Mouse (Mus musculus) stomach, postnatal 0 days (tissue): ENCODE measurements at regions not wholly inside any gene's neighbourhood (a gene's known extent, or its start where the extent isn't known, plus 50 kb on each side); places are given as distances from the start of the nearest gene placed in this dataset. TPM values are rescaled to one million over a fixed set of nuclear protein-coding genes. Genes with fewer than 3 reads are reported as not detected.

Source experiments
- ATAC-seq: fragments of 200-750 bp; cut with Nextera tagmentation; 2 replicates; pipeline ENCODE4 v1.8.0; 2017; ENCODE audit not compliant: low FRiP score, low TSS enrichment
- DNase-seq: peaks from one replicate; pipeline ENCODE4 v3.0.0-alpha.2; 2016; ENCODE audit warnings: low spot score
- H3K27ac ChIP-seq: fragments of 300-500 bp; sonication (generic); replicated peaks from 2 replicates; pipeline ENCODE4 v1.5.1; 2014; ENCODE audit warnings: mild to moderate bottlenecking, control low read depth
- H3K27me3 ChIP-seq: fragments of 300-500 bp; sonication (generic); 2 replicates; pipeline ENCODE4 v1.6.1; 2014; ENCODE audit warnings: low read length; ENCODE audit not compliant: control insufficient read depth, insufficient read depth
- H3K36me3 ChIP-seq: fragments of 300-500 bp; sonication (generic); 2 replicates; pipeline ENCODE4 v1.6.1; 2014; ENCODE audit warnings: low read length, mixed read lengths; ENCODE audit not compliant: control insufficient read depth, insufficient read depth
- H3K4me1 ChIP-seq: fragments of 300-500 bp; sonication (generic); replicated peaks from 2 replicates; pipeline ENCODE4 v1.6.1; 2014; ENCODE audit warnings: antibody characterized with exemption; ENCODE audit not compliant: control insufficient read depth, insufficient read depth
- H3K4me2 ChIP-seq: fragments of 300-500 bp; sonication (generic); replicated peaks from 2 replicates; pipeline ENCODE4 v1.6.1; 2014; ENCODE audit warnings: low read depth, mild to moderate bottlenecking, control low read depth, moderate library complexity
- H3K4me3 ChIP-seq: fragments of 300-500 bp; sonication (generic); 2 replicates; pipeline ENCODE4 v1.5.1; 2014; ENCODE audit warnings: low read depth, low read length, control low read depth
- H3K9ac ChIP-seq: fragments of 300-500 bp; sonication (generic); 2 replicates; pipeline ENCODE4 v1.6.1; 2014; ENCODE audit warnings: mild to moderate bottlenecking, low read length, control low read depth, mixed read lengths
- H3K9me3 ChIP-seq: fragments of 300-500 bp; sonication (generic); 2 replicates; pipeline ENCODE4 v1.6.1; 2016; ENCODE audit warnings: low read length; ENCODE audit not compliant: control insufficient read depth
- CTCF ChIP-seq: IDR thresholded peaks from 2 replicates; pipeline ENCODE4 v1.5.1; 2016; ENCODE audit warnings: antibody characterized with exemption, low read depth, mild to moderate bottlenecking, moderate library complexity
- EP300 ChIP-seq: optimal IDR thresholded peaks from 2 replicates; pipeline ENCODE3; 2016; ENCODE audit warnings: antibody characterized with exemption
- WGBS: fragments of 180-500 bp; shearing (Covaris S2); extraction: QIAGEN DNeasy Blood & Tissue Kit; methylation state at CpG from one replicate; pipeline ENCODE4 v1.1.7; 2014; 5-methylcytosine and 5-hydroxymethylcytosine counted together
- microRNA-seq: library from miRNA; unstranded; fragments of <30 nt; microRNA quantifications from one replicate; pipeline ENCODE4, GENCODE M21; 2016

DNA sequence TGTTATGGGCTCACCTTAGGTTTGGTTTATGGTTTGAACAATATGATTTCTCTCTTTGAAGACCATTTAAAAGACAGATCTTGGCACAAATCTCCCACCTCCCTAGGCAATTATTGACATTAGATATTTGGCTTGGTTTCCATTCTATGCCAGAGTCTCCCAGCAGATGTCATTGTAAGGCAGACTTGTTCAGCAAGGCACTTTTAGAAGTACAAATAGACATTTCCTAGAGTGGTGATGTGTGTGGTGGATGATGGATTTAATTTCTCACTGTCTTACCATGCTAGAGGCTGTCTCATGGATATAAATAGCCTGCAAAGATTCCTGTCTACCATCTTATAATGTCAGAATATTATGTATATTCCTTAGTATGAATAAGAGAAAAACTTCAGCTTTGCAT is 173.4 kb downstream of the Snx13 start:
- no peaks in the 10 kb centered on the region for H3K9me3 ChIP-seq
- DNase-seq (no peak), ATAC-seq (no peak)
- H3K4me2 ChIP-seq = no peak overlapping the region
- no peak overlapping the region for H3K4me3 ChIP-seq
- H3K27ac ChIP-seq = no peak overlapping the region
- no peak overlapping the region for H3K9ac ChIP-seq
- TF ChIP-seq CTCF = peak; percentile 67
- no peak for TF ChIP-seq EP300
- no peaks in the 10 kb centered on the region for H3K27me3 ChIP-seq
- H3K4me1 ChIP-seq = no peaks in the 10 kb centered on the region
- no peaks in the 10 kb centered on the region for H3K36me3 ChIP-seq

DNA sequence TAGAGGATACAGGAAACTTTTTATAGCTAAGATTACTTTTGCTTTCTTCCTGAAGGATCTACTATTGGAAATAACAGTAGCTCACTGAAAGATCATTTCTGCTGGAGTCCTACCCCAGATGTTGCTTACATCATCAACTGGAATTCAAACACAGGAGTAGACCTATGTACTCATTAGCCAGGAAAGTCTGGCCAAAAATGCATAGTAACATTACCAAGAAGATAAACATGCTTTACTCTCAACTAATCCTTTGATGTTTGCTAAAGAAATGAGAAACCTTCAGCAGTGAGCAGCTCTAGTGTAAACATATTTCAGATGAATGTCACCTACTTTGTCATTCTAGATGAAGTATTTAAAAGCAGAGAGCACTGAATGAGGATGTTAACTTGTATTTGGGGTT is 173.0 kb downstream of the Snx13 start:
- H3K27ac ChIP-seq = no peak overlapping the region
- H3K27me3 ChIP-seq = no peaks in the 10 kb centered on the region
- DNase-seq = no peak
- H3K9ac ChIP-seq = no peak overlapping the region
- no peak overlapping the region for H3K4me2 ChIP-seq
- ATAC-seq = no peak
- no peak overlapping the region for H3K4me3 ChIP-seq
- no peaks in the 10 kb centered on the region for H3K4me1 ChIP-seq
- H3K9me3 ChIP-seq = no peaks in the 10 kb centered on the region
- TF ChIP-seq EP300 (no peak), CTCF (no peak)
- no peaks in the 10 kb centered on the region for H3K36me3 ChIP-seq

DNA sequence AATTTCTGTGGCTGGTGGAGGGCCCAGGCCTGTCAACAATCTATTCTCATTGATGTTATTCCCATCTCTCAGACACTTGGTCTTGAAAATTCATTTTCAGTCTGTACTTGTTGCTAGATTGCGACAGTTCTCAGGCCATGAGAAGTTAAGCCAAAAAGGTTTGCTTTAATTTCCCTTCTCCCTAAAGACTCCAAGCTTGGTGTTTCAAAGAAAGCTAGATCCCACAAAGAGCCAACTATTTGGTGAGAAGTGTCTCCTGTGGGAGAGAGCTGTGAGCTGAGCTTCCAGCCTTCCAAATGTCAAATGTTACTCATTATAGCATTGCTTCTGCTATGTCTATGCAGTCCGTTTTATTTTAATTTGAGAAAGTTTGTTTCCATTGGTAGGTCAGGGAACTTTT is 169.7 kb downstream of the Snx13 start:
- H3K27me3 ChIP-seq = no peaks in the 10 kb centered on the region
- 66% methylated on average over 2 of the region's 2 CpGs for WGBS

DNA sequence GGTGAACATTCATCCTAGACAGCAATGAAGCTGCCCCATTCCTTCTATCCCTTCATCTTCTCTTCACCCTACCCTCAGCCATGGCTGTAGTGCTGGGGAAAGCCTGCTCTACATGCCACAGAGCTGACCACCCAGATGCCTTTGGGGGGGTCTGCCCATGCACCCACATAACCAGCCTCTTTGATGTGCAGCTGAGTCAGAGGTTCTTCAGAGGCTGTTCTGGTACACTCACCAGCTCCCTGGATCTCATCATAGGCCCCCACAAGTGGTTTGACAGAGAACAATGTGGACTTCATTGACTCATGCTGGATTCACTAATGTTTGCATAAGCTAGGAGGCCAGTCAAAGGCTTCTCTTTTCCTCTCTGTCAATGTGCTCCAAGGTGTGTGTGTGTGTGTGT is 162.4 kb downstream of the Snx13 start:
- no peaks in the 10 kb centered on the region for H3K9me3 ChIP-seq
- no peaks in the 10 kb centered on the region for H3K4me1 ChIP-seq
- no peak overlapping the region for H3K9ac ChIP-seq
- H3K36me3 ChIP-seq = no peaks in the 10 kb centered on the region
- DNase-seq (no peak), ATAC-seq (no peak)
- H3K27ac ChIP-seq = no peak overlapping the region
- H3K4me3 ChIP-seq = no peak overlapping the region
- TF ChIP-seq CTCF = no peak
- TF ChIP-seq EP300 = no peak
- no peaks in the 10 kb centered on the region for H3K27me3 ChIP-seq
- no peak overlapping the region for H3K4me2 ChIP-seq

More for the DNA sequence above, 169.7 kb downstream of the Snx13 start:
- TF ChIP-seq CTCF = no peak
- no peak for TF ChIP-seq EP300
- DNase-seq (no peak), ATAC-seq (no peak)
- no peak overlapping the region for H3K27ac ChIP-seq
- H3K9me3 ChIP-seq = no peaks in the 10 kb centered on the region
- no peaks in the 10 kb centered on the region for H3K4me1 ChIP-seq
- no peak overlapping the region for H3K4me3 ChIP-seq
- no peak overlapping the region for H3K9ac ChIP-seq
- no peak overlapping the region for H3K4me2 ChIP-seq
- H3K36me3 ChIP-seq = no peaks in the 10 kb centered on the region

DNA sequence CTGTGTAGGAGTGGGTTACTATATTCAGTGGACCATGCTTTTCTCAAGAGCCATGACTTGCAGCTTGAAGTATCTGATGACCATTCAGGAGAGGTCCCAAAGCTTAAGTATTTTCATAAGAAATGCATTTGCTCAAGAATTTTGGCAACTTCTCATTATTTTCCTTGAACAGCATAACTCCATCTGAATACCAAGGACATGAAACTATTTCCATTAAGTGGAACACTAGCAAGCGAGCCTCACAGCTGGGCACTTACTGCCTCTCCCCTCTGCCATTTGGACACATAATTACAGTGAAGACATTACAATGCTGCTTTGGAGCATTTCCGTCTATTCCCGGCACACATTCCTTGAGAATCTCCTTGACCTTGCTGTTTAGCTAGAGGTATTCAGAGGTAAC is 160.6 kb downstream of the Snx13 start:
- no peak for DNase-seq
- 72% methylated on average over 3 of the region's 3 CpGs for WGBS
- no peak for ATAC-seq
- no peak overlapping the region for H3K4me2 ChIP-seq
- no peaks in the 10 kb centered on the region for H3K36me3 ChIP-seq
- no peaks in the 10 kb centered on the region for H3K27me3 ChIP-seq
- TF ChIP-seq EP300 = no peak
- TF ChIP-seq CTCF = no peak
- H3K27ac ChIP-seq = no peak overlapping the region
- no peaks in the 10 kb centered on the region for H3K9me3 ChIP-seq
- no peaks in the 10 kb centered on the region for H3K4me1 ChIP-seq
- H3K4me3 ChIP-seq = no peak overlapping the region
- no peak overlapping the region for H3K9ac ChIP-seq

DNA sequence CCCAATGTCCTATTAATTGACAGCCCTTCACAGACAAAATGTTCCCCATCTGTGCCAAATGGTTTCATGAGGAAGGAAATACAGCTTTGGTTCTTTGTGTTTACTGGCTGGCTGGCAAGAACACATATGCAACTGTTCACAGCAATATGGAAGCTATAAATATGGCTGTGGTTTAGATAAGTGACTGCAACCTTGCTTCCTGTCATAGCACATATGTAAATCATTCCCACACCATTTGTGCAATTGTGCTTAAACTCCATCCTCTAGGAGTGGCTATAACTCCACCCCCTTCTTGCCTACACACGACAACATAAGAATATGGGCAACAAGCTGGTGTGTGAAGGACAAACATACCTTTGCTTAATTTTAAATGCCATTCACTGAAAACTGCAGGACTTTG is 156.4 kb downstream of the Snx13 start:
- no peak for ATAC-seq
- WGBS = 76% methylated on average over 1 of the region's 1 CpGs
- no peak for DNase-seq
- Histone ChIP-seq H3K9ac (no peak overlapping the region), H3K36me3 (no peaks in the 10 kb centered on the region), H3K4me2 (no peak overlapping the region), H3K27ac (no peak overlapping the region), H3K4me1 (no peaks in the 10 kb centered on the region), H3K4me3 (no peak overlapping the region), H3K9me3 (no peaks in the 10 kb centered on the region), H3K27me3 (no peaks in the 10 kb centered on the region)
- TF ChIP-seq EP300 (no peak), CTCF (no peak)

DNA sequence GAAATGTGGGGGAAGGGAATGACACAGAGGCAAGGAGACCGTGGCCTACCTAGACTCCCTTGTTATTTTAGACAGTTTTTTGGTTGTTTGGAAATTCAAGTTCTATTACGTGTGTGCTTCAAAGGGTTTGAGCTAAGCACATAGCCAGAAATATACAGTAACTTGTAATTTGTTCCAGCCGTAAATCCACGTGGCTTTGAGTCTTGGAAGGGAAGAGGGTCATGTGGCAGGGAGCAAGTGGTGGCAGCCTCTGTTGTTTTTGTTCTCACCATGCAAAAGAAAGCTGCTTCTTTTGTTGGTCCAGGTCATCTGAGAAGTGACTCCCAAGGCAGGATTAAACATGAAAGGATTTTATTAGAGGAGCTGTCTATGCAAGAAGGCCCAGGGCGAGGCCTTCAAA is 153.1 kb downstream of the Snx13 start:
- Histone ChIP-seq H3K36me3 (no peaks in the 10 kb centered on the region), H3K27ac (no peak overlapping the region), H3K9me3 (no peaks in the 10 kb centered on the region), H3K9ac (no peak overlapping the region), H3K4me1 (no peaks in the 10 kb centered on the region), H3K27me3 (no peaks in the 10 kb centered on the region), H3K4me2 (no peak overlapping the region), H3K4me3 (no peak overlapping the region)
- ATAC-seq (no peak), DNase-seq (no peak)
- TF ChIP-seq EP300 = no peak
- no peak for TF ChIP-seq CTCF
- 56% methylated on average over 5 of the region's 5 CpGs for WGBS

Small RNA genes in the stretch of these regions (microRNA-seq; reads per million reads assigned to microRNA genes)
- not detected for gene Gm44396
